Mouse (Mus musculus): ENCODE measurements around the gene Acp6.

The Acp6 gene

GRCm38 (mm10) chr3:97199261-97199660, 40.7 kb downstream of the Acp6 start:
- no peak for DNase-seq

- peak; percentile 39 for DNase-seq
These were observed 43.4 kb downstream of the Acp6 start for GRCm38 (mm10) chr3:97201943-97202342.

GRCm38 (mm10) chr3:97203880-97204279, 45.3 kb downstream of the Acp6 start:
- no peak for DNase-seq

- DNase-seq, result no peak
These were observed 47.9 kb downstream of the Acp6 start for GRCm38 (mm10) chr3:97206521-97206920.

GRCm38 (mm10) chr3:97209351-97209750, 50.8 kb downstream of the Acp6 start:
- no peak for DNase-seq

GRCm38 (mm10) chr3:97211177-97211576, 52.6 kb downstream of the Acp6 start:
- DNase-seq, result no peak

- no peak for DNase-seq
These were observed 55.3 kb downstream of the Acp6 start for GRCm38 (mm10) chr3:97213871-97214270.

- DNase-seq, result peak; percentile 29
These were observed 55.9 kb downstream of the Acp6 start for GRCm38 (mm10) chr3:97214439-97214838.

- no peak for DNase-seq
These were observed 56.9 kb downstream of the Acp6 start for GRCm38 (mm10) chr3:97215526-97215925.

GRCm38 (mm10) chr3:97223261-97223660, 64.7 kb downstream of the Acp6 start:
- no peak for DNase-seq

GRCm38 (mm10) chr3:97225231-97225630, 66.7 kb downstream of the Acp6 start:
- DNase-seq, result no peak

- DNase-seq, result no peak
These were observed 68.1 kb downstream of the Acp6 start for GRCm38 (mm10) chr3:97226719-97227118.

Data from right cerebral cortex, postnatal 4 days (tissue).